Mouse (Mus musculus): ENCODE data around the gene Larp1. TPM values are rescaled to one million over a fixed set of nuclear protein-coding genes. Genes with fewer than 3 reads are reported as not detected.

Larp1 gene
- polyA plus RNA-seq, 1 experiment from 2014 or later: 26.9 TPM

GRCm38 (mm10) chr11:58065025-58065424 is 56.2 kb downstream of the Larp1 start:
- no peak for TF ChIP-seq CTCF (IDR thresholded peaks at IDR 0.05; ENCODE audit: low read depth)

GRCm38 (mm10) chr11:58072978-58073377 is 64.1 kb downstream of the Larp1 start:
- no peak for DNase-seq
- no peak for TF ChIP-seq CTCF (IDR thresholded peaks at IDR 0.05; ENCODE audit: low read depth)
- Histone ChIP-seq H3K4me3 (ENCODE audit: low read depth, low read length) (no peak overlapping the region), H3K9me3 (ENCODE audit: low read depth, low read length) (no peaks in the 10 kb centered on the region), H3K27me3 (ENCODE audit: insufficient read depth, low read length) (no peaks in the 10 kb centered on the region), H3K4me1 (ENCODE audit: insufficient read depth) (no peaks in the 10 kb centered on the region), H3K9ac (no peak overlapping the region), H3K27ac (ENCODE audit: low read depth) (no peak overlapping the region), H3K36me3 (ENCODE audit: insufficient read depth) (no peaks in the 10 kb centered on the region), H3K4me2 (no peak overlapping the region)
- WGBS: 74% methylated on average over 3 of the region's 3 CpGs
- ATAC-seq (ENCODE audit: insufficient read depth): no peak

More at GRCm38 (mm10) chr11:58065025-58065424, 56.2 kb downstream of the Larp1 start:
- no peak overlapping the region for H3K4me2 ChIP-seq
- 86% methylated on average over 4 of the region's 4 CpGs for WGBS
- no peaks in the 10 kb centered on the region for H3K27me3 ChIP-seq (ENCODE audit: insufficient read depth, low read length)
- no peaks in the 10 kb centered on the region for H3K9me3 ChIP-seq (ENCODE audit: low read depth, low read length)
- H3K4me3 ChIP-seq (ENCODE audit: low read depth, low read length): no peak overlapping the region
- DNase-seq (no peak), ATAC-seq (ENCODE audit: insufficient read depth) (no peak)
- H3K4me1 ChIP-seq (ENCODE audit: insufficient read depth): no peaks in the 10 kb centered on the region
- H3K9ac ChIP-seq: no peak overlapping the region
- no peak overlapping the region for H3K27ac ChIP-seq (ENCODE audit: low read depth)
- H3K36me3 ChIP-seq (ENCODE audit: insufficient read depth): peaks cover 9% of the 10 kb centered on the region

- DNase-seq: no peak
- Histone ChIP-seq H3K9me3 (ENCODE audit: low read depth, low read length) (no peaks in the 10 kb centered on the region), H3K4me2 (no peak overlapping the region), H3K36me3 (ENCODE audit: insufficient read depth) (no peaks in the 10 kb centered on the region), H3K4me3 (ENCODE audit: low read depth, low read length) (no peak overlapping the region), H3K27me3 (ENCODE audit: insufficient read depth, low read length) (no peaks in the 10 kb centered on the region), H3K4me1 (ENCODE audit: insufficient read depth) (no peaks in the 10 kb centered on the region), H3K9ac (no peak overlapping the region), H3K27ac (ENCODE audit: low read depth) (no peak overlapping the region)
- ATAC-seq (ENCODE audit: insufficient read depth): no peak
- TF ChIP-seq CTCF (IDR thresholded peaks at IDR 0.05; ENCODE audit: low read depth): no peak
- 63% methylated on average over 4 of the region's 4 CpGs for WGBS
Measured at GRCm38 (mm10) chr11:58077270-58077669, 68.4 kb downstream of the Larp1 start.

GRCm38 (mm10) chr11:58081716-58082115 is 72.9 kb downstream of the Larp1 start:
- ATAC-seq (ENCODE audit: insufficient read depth): no peak
- H3K4me3 ChIP-seq (ENCODE audit: low read depth, low read length): no peak overlapping the region
- H3K4me1 ChIP-seq (ENCODE audit: insufficient read depth): no peaks in the 10 kb centered on the region
- no peak for DNase-seq
- TF ChIP-seq CTCF (IDR thresholded peaks at IDR 0.05; ENCODE audit: low read depth): no peak
- no peak overlapping the region for H3K4me2 ChIP-seq
- no peaks in the 10 kb centered on the region for H3K27me3 ChIP-seq (ENCODE audit: insufficient read depth, low read length)
- H3K36me3 ChIP-seq (ENCODE audit: insufficient read depth): no peaks in the 10 kb centered on the region
- no peak overlapping the region for H3K27ac ChIP-seq (ENCODE audit: low read depth)
- no peak overlapping the region for H3K9ac ChIP-seq
- 84% methylated on average over 6 of the region's 6 CpGs for WGBS
- no peaks in the 10 kb centered on the region for H3K9me3 ChIP-seq (ENCODE audit: low read depth, low read length)

DNA sequence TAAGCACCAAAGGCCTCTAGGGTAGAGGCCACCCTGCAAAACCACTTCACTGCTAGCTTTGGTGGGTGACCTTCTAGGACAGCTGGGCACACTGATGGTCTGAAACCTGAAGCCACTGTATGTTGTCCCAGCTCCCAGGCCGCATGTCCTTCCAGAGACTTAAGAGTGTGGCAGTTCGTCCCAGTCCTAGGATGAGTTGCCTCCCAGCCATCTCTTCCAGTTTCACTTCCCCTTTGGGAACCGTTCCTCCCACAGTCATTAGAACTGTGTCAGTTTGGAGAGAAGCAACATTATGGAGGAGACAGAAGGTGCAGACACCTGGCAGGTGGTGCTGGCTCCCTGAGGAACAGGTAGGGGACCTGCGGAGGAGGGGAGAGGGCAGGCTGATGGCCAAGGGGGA is 83.7 kb downstream of the Larp1 start:
- Histone ChIP-seq H3K9ac (0 out of 2 replicates have a peak overlapping the region, but pooled peaks have one; percentile 11), H3K4me1 (ENCODE audit: insufficient read depth) (no peaks in the 10 kb centered on the region), H3K4me2 (peak overlapping the region; percentile 51), H3K27me3 (ENCODE audit: insufficient read depth, low read length) (0 out of 2 replicates have a peak, but pooled peaks cover under 1% of the 10 kb centered on the region), H3K27ac (ENCODE audit: low read depth) (no peak overlapping the region), H3K9me3 (ENCODE audit: low read depth, low read length) (no peaks in the 10 kb centered on the region), H3K4me3 (ENCODE audit: low read depth, low read length) (no peak overlapping the region; the same call in 1 of the 2 replicates), H3K36me3 (ENCODE audit: insufficient read depth) (no peaks in the 10 kb centered on the region)
- DNase-seq (peak; percentile 39), ATAC-seq (ENCODE audit: insufficient read depth) (no peak)
- 45% methylated on average over 4 of the region's 4 CpGs for WGBS
- no peak for TF ChIP-seq CTCF (IDR thresholded peaks at IDR 0.05; ENCODE audit: low read depth)

- DNase-seq (peak; percentile 54), ATAC-seq (ENCODE audit: insufficient read depth) (peak; percentile 79)
- no peak within 1 kb of the TSS; the same call in 1 of the 2 replicates for H3K4me3 ChIP-seq (ENCODE audit: low read depth, low read length)
- no peak for TF ChIP-seq CTCF (IDR thresholded peaks at IDR 0.05; ENCODE audit: low read depth)
- 0 out of 2 replicates have a peak within 1 kb of the TSS, but pooled peaks have one; percentile 11 for H3K9ac ChIP-seq
- H3K4me1 ChIP-seq (ENCODE audit: insufficient read depth): no peaks in the 10 kb centered on the region
- H3K4me2 ChIP-seq: peak within 1 kb of the TSS; percentile 51
- no peaks in the 10 kb centered on the region for H3K36me3 ChIP-seq (ENCODE audit: insufficient read depth)
- WGBS: 11% methylated on average over 12 of the region's 12 CpGs
- H3K9me3 ChIP-seq (ENCODE audit: low read depth, low read length): no peaks in the 10 kb centered on the region
- no peak within 1 kb of the TSS for H3K27ac ChIP-seq (ENCODE audit: low read depth)
- H3K27me3 ChIP-seq (ENCODE audit: insufficient read depth, low read length): 0 out of 2 replicates have a peak, but pooled peaks cover 4% of the 10 kb centered on the region
Measured at GRCm38 (mm10) chr11:58093021-58093528, 84.2 kb downstream of the Larp1 start, which contains the start of gene Gm12248. Gene Gm12248, minus strand, starts transcription at chr11:58093134.

DNA sequence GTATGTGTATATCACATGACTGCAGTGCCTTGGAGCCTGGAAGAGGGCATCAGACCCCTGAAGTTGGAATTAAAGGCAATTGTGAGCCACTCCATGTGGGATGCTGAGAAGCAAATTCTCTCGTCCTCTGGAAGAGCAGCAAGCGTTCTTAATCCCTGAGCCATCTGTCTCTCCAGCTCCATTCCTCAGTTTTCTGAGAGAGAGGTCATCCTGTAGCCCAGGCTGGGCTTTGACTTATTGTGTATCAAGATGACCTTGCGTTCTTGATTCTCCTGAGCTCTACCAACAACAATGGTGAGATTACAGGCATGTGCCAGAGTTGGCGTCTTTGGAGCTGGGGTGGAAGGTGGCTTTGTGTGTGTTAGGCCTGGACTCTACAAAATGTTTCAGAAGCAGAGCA is 85.9 kb downstream of the Larp1 start:
- 77% methylated on average over 4 of the region's 4 CpGs for WGBS

More for the DNA sequence above, 85.9 kb downstream of the Larp1 start:
- Histone ChIP-seq H3K27me3 (ENCODE audit: insufficient read depth, low read length) (peaks cover 12% of the 10 kb centered on the region), H3K4me1 (ENCODE audit: insufficient read depth) (no peaks in the 10 kb centered on the region), H3K27ac (ENCODE audit: low read depth) (no peak overlapping the region), H3K4me3 (ENCODE audit: low read depth, low read length) (no peak overlapping the region), H3K36me3 (ENCODE audit: insufficient read depth) (no peaks in the 10 kb centered on the region), H3K9ac (no peak overlapping the region), H3K4me2 (no peak overlapping the region), H3K9me3 (ENCODE audit: low read depth, low read length) (no peaks in the 10 kb centered on the region)
- TF ChIP-seq CTCF (IDR thresholded peaks at IDR 0.05; ENCODE audit: low read depth): no peak
- ATAC-seq (ENCODE audit: insufficient read depth): no peak
- DNase-seq: no peak

All from lung, embryonic 14.5 days (tissue).